ENCODE assay signal across 15 mouse cellular contexts in genomic region chr2:134275881-134276280, GRCm38 (mm10).
"Had no signal": no experiment of that assay in that cellular context is flagged by ENCODE, and none has a peak within 500 bp of the region (broad histone marks: within the 10 kb centered on the region; RNA-seq: fewer than 3 reads in every experiment).

No protein-coding gene starts in this region.

- H3K4me1 ChIP-seq: limb, embryonic 12.5 days; midbrain, embryonic 12.5 days; neural tube, embryonic 13.5 days; stomach, embryonic 15.5 days had no signal

- DNase-seq: kidney, adult 8-10 months; kidney, postnatal 25 days; layer of hippocampus, postnatal 36 days; lung, adult 18-20 months; lung, postnatal 14 days; retina, postnatal 1 day; right cerebral cortex, postnatal 4 days; thymus, adult 2 months; thymus, postnatal 25 days had no signal

- H3K27me3 ChIP-seq: limb, embryonic 12.5 days; midbrain, embryonic 12.5 days; neural tube, embryonic 13.5 days; stomach, embryonic 15.5 days had no signal

- H3K4me3 ChIP-seq: limb, embryonic 12.5 days; midbrain, embryonic 12.5 days; neural tube, embryonic 13.5 days; stomach, embryonic 15.5 days had no signal

- H3K9ac ChIP-seq: limb, embryonic 12.5 days; liver, embryonic 14.5 days; midbrain, embryonic 12.5 days; neural tube, embryonic 13.5 days; stomach, embryonic 15.5 days had no signal

- H3K4me2 ChIP-seq: limb, embryonic 12.5 days; midbrain, embryonic 12.5 days; neural tube, embryonic 13.5 days; stomach, embryonic 15.5 days had no signal

- H3K9me3 ChIP-seq: limb, embryonic 12.5 days; midbrain, embryonic 12.5 days; neural tube, embryonic 13.5 days; stomach, embryonic 15.5 days had no signal

- H3K27ac ChIP-seq: limb, embryonic 12.5 days; liver, embryonic 14.5 days; midbrain, embryonic 12.5 days; neural tube, embryonic 13.5 days; stomach, embryonic 15.5 days had no signal

- H3K36me3 ChIP-seq: limb, embryonic 12.5 days; midbrain, embryonic 12.5 days; neural tube, embryonic 13.5 days; stomach, embryonic 15.5 days had no signal

- ATAC-seq: midbrain, embryonic 16.5 days had no signal
